Mouse (Mus musculus): ENCODE results near the gene Clip2. TPM values are rescaled to one million over a fixed set of nuclear protein-coding genes. Genes with fewer than 3 reads are reported as not detected.

Gene Clip2
- polyA plus RNA-seq, 1 experiment from 2014 or later, result 1.4 TPM

Small RNA genes within 50 kb of the gene (microRNA-seq; reads per million reads assigned to microRNA genes)
- not detected for gene Gm26340
- not detected for gene Mir7228

Other genes starting within 250 kb of the Clip2 start
- 116 and 132 TPM in 2 replicates for gene Gtf2i, start 237.7 kb downstream of the Clip2 start, polyA plus RNA-seq (2015; fragmentation: Nextera tagmentation; extraction: Ambion mirVana)
- gene Gtf2ird1, start 95.7 kb downstream of the Clip2 start, polyA plus RNA-seq (2015; fragmentation: Nextera tagmentation; extraction: Ambion mirVana), result 48.2 and 50.7 TPM in 2 replicates
- not detected in 2 replicates for gene Syna, start 7.7 kb upstream of the Clip2 start, polyA plus RNA-seq (2015; fragmentation: Nextera tagmentation; extraction: Ambion mirVana)
- gene Rfc2, start 28.9 kb upstream of the Clip2 start, polyA plus RNA-seq (2015; fragmentation: Nextera tagmentation; extraction: Ambion mirVana), result 190 and 224 TPM in 2 replicates
- 4.5 and 5.7 TPM in 2 replicates for gene Lat2, start 62.6 kb upstream of the Clip2 start, polyA plus RNA-seq (2015; fragmentation: Nextera tagmentation; extraction: Ambion mirVana)
- gene Eif4h, start 87.1 kb upstream of the Clip2 start, polyA plus RNA-seq (2015; fragmentation: Nextera tagmentation; extraction: Ambion mirVana), result 347 and 358 TPM in 2 replicates
- 4.6 and 5.1 TPM in 2 replicates for gene Limk1, start 136.2 kb upstream of the Clip2 start, polyA plus RNA-seq (2015; fragmentation: Nextera tagmentation; extraction: Ambion mirVana)
- 285 and 435 TPM in 2 replicates for gene Eln, start 194.9 kb upstream of the Clip2 start, polyA plus RNA-seq (2015; fragmentation: Nextera tagmentation; extraction: Ambion mirVana)